Mouse (Mus musculus) retina, embryonic 14.5 days (tissue): ENCODE data around the gene Ccdc27.

ENCODE experiments used
- DNase-seq: peaks from one replicate; pipeline ENCODE4 v3.0.0-alpha.2; 2015; ENCODE audit warnings: low spot score

Gene Ccdc27

GRCm38 (mm10) chr4:154024729-154025521 lies 17.6 kb downstream of the Ccdc27 start:
- no peak for DNase-seq

GRCm38 (mm10) chr4:154023754-154024601 lies 18.5 kb downstream of the Ccdc27 start:
- peak; percentile 9 for DNase-seq

- no peak for DNase-seq
These were observed 19.6 kb downstream of the Ccdc27 start for GRCm38 (mm10) chr4:154022844-154023243.

GRCm38 (mm10) chr4:154022407-154022806 lies 20.1 kb downstream of the Ccdc27 start:
- DNase-seq = no peak

GRCm38 (mm10) chr4:154021432-154021831 lies 21.0 kb downstream of the Ccdc27 start:
- no peak for DNase-seq

GRCm38 (mm10) chr4:154019571-154019970 lies 22.9 kb downstream of the Ccdc27 start:
- DNase-seq = peak; percentile 42

GRCm38 (mm10) chr4:154015476-154015875 lies 27.0 kb downstream of the Ccdc27 start:
- DNase-seq = no peak

GRCm38 (mm10) chr4:154012132-154012882 lies 30.2 kb downstream of the Ccdc27 start:
- DNase-seq = peak; percentile 7

GRCm38 (mm10) chr4:154011646-154012089 lies 30.8 kb downstream of the Ccdc27 start, which contains the start of gene Lrrc47:
Gene Lrrc47 (plus strand): TSS chr4:154011731.
- peak; percentile 91 for DNase-seq

GRCm38 (mm10) chr4:154010907-154011645 lies 31.4 kb downstream of the Ccdc27 start:
- DNase-seq = no peak

GRCm38 (mm10) chr4:154007759-154008158 lies 34.7 kb downstream of the Ccdc27 start:
- DNase-seq = no peak

- DNase-seq = no peak
These were observed 36.2 kb downstream of the Ccdc27 start for GRCm38 (mm10) chr4:154006264-154006663.

- peak; percentile 28 for DNase-seq
These were observed 37.0 kb downstream of the Ccdc27 start for GRCm38 (mm10) chr4:154005488-154005887.

GRCm38 (mm10) chr4:153993505-153993904 lies 49.0 kb downstream of the Ccdc27 start:
- no peak for DNase-seq

GRCm38 (mm10) chr4:153992715-153993114 lies 49.8 kb downstream of the Ccdc27 start:
- no peak for DNase-seq

- DNase-seq = no peak
These were observed 62.0 kb downstream of the Ccdc27 start for GRCm38 (mm10) chr4:153980470-153980869.

GRCm38 (mm10) chr4:153979243-153979642 lies 63.2 kb downstream of the Ccdc27 start:
- DNase-seq = no peak
